Mouse (Mus musculus): ENCODE measurements around the gene Cdyl. TPM values are rescaled to one million over a fixed set of nuclear protein-coding genes. Genes with fewer than 3 reads are reported as not detected.

The Cdyl gene
- polyA plus RNA-seq, 1 experiment: 5.5 TPM

DNA sequence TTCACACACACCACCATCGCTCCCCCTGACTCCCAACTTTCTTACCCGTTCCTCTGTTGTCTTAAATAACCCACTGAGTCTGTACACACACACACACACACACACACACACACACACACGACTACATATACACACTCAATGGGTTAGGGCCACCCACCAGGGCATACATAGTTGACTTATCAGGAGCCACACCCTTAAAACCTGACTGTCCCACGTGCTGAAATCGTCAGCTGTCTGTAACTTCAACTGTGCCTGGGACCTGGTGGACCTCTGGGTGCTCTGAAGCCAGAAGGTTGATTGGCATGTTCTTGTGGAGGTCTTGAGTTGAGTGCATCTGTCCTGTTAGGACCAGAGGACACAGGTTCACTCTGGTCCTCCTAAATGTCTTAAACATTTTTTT, 90.0 kb downstream of the Cdyl start:
- no peak for DNase-seq
- 86% methylated on average over 5 of the region's 5 CpGs for WGBS
- TF ChIP-seq CTCF (IDR thresholded peaks at IDR 0.05; ENCODE audit: insufficient read depth, low read length) (no peak), POLR2A (IDR thresholded peaks at IDR 0.05; ENCODE audit: borderline replicate concordance, extremely low read depth, low read depth, low read length) (no peak)
- Histone ChIP-seq H3K4me1 (ENCODE audit: control insufficient read depth, insufficient read depth, low read length) (no peaks in the 10 kb centered on the region; the same call in 1 of the 2 replicates), H3K4me3 (replicated peaks; ENCODE audit: extremely low read depth, low read depth, low read length) (no peak overlapping the region)

DNA sequence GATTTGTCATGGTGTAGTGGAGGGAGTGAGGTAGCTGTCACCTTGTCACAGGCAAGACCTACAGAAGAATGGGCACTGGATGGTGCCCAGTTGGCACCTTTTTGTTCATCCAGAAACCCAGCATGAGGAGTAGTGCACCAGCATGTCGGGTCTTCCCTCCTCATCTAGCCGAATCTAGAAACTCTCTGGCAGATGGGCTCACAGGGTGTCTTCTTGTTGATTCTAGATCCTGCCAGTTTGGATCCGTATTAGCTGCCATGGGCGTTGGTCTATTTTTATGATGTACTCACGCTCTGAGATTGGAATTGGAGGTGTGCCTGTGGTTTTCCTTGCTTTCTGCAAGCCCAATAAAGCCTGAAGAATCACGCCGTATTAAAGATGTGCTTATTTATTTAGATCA, 92.4 kb downstream of the Cdyl start:
- WGBS: 85% methylated on average over 7 of the region's 7 CpGs
- Histone ChIP-seq H3K4me1 (ENCODE audit: control insufficient read depth, insufficient read depth, low read length) (no peaks in the 10 kb centered on the region; the same call in 1 of the 2 replicates), H3K4me3 (replicated peaks; ENCODE audit: extremely low read depth, low read depth, low read length) (no peak overlapping the region)
- DNase-seq: no peak
- TF ChIP-seq CTCF (IDR thresholded peaks at IDR 0.05; ENCODE audit: insufficient read depth, low read length) (no peak), POLR2A (IDR thresholded peaks at IDR 0.05; ENCODE audit: borderline replicate concordance, extremely low read depth, low read depth, low read length) (no peak)

DNA sequence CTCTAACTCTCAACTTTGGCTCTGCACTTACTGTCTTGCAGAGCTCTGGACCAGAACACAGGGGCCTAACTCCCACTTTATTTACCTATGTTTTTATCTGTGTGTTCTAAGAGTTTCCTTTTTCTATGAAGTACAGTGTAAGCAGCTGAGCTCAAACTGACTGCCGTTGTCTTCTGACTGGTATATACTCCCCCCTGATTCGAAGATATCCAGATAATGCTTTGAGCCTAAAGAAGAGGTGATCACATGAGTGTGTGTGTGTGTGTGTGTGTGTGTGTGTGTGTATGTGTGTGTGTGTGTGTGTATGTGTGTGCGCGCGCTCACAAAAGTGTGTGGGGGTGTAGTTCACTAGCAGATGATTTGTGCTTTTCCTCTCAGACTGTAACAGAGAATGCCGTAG, 95.4 kb downstream of the Cdyl start:
- no peak for TF ChIP-seq CTCF (IDR thresholded peaks at IDR 0.05; ENCODE audit: insufficient read depth, low read length)
- no peak for TF ChIP-seq POLR2A (IDR thresholded peaks at IDR 0.05; ENCODE audit: borderline replicate concordance, extremely low read depth, low read depth, low read length)

DNA sequence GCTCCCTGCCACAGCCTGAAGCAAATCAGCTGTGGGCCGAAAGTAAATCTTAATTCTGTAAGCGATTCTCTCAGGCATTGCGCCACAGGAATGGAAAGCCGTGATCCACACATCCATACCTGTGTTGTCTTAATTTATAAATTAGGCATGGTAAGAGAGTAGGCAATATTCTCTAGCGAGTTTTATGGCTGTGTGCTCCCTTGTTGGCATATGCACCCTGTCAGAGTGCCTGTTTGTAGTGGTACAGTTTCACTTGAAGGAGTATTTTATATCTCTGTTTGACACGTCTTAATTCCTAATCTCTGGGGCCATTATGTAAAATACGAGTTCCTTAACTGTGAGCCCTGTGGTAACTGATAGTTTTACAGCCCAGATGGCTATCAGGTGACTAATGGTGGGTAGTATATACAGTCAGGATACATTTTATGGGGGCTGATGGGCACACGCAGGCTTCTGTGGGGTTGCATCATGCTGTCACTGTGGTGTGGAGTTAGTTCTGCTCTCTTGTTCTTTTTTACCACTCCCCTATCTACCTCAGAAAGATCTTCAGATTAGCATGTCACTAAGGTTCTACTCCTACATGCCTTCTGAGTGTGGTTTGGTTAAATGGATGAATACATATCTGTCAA, 96.1 kb downstream of the Cdyl start:
- Histone ChIP-seq H3K4me1 (ENCODE audit: control insufficient read depth, insufficient read depth, low read length) (no peaks in the 10 kb centered on the region; the same call in 1 of the 2 replicates), H3K4me3 (replicated peaks; ENCODE audit: extremely low read depth, low read depth, low read length) (no peak overlapping the region)
- TF ChIP-seq CTCF (IDR thresholded peaks at IDR 0.05; ENCODE audit: insufficient read depth, low read length) (no peak), POLR2A (IDR thresholded peaks at IDR 0.05; ENCODE audit: borderline replicate concordance, extremely low read depth, low read depth, low read length) (no peak)
- 80% methylated on average over 8 of the region's 8 CpGs for WGBS
- DNase-seq: no peak

More for the DNA sequence above, 95.4 kb downstream of the Cdyl start:
- no peak overlapping the region for H3K4me3 ChIP-seq (replicated peaks; ENCODE audit: extremely low read depth, low read depth, low read length)
- H3K4me1 ChIP-seq (ENCODE audit: control insufficient read depth, insufficient read depth, low read length): no peaks in the 10 kb centered on the region; the same call in 1 of the 2 replicates
- WGBS: 80% methylated on average over 6 of the region's 6 CpGs
- DNase-seq: no peak

DNA sequence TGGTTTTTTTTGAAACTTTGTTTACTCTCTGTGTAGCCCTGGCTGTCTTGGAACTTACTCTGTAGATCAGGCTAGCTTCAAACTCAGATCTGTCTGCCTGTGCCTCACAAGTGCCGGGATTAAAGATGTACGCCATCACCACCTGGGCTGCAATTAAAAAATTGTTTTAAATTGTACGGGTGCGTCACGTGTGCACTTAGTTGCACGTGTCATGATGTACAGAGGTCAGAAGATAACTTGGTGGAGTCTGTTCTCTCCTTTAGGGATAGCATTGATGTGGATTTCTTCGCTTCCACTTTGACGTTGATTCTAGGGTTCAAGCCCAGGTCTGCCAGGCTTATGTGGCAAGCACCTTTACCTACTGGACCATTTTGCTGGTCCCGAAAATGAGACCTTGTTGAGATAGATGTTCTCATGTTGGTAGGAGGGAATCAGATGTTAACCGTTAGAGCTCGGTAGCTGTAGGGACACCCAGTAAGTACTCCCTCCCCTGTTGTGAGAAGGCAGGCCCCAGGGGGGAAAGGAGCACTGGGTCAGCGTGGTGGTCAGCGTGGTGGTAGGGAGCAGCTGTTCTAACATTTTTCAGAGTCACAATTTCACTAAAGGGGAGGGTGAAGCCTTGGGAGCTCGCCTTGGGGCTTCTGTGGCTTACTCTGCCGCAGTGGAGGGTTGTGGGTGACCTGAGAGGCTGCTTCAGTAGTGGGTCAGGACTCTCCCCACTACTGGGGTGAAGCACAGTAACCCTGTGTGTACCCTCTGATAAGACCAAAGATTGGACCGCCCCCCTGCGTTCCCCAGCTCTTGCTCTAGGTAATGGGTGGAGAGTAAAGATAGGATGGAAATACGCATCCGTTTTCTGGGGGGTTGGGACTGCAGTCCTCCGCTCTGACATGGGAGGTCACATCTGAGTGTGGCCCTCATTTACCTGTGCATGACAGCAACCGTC, 97.0 kb downstream of the Cdyl start:
- Histone ChIP-seq H3K4me3 (replicated peaks; ENCODE audit: extremely low read depth, low read depth, low read length) (no peak overlapping the region), H3K4me1 (ENCODE audit: control insufficient read depth, insufficient read depth, low read length) (no peaks in the 10 kb centered on the region; the same call in 1 of the 2 replicates)
- WGBS: 90% methylated on average over 21 of the region's 21 CpGs
- no peak for DNase-seq
- no peak for TF ChIP-seq CTCF (IDR thresholded peaks at IDR 0.05; ENCODE audit: insufficient read depth, low read length)
- no peak for TF ChIP-seq POLR2A (IDR thresholded peaks at IDR 0.05; ENCODE audit: borderline replicate concordance, extremely low read depth, low read depth, low read length)

DNA sequence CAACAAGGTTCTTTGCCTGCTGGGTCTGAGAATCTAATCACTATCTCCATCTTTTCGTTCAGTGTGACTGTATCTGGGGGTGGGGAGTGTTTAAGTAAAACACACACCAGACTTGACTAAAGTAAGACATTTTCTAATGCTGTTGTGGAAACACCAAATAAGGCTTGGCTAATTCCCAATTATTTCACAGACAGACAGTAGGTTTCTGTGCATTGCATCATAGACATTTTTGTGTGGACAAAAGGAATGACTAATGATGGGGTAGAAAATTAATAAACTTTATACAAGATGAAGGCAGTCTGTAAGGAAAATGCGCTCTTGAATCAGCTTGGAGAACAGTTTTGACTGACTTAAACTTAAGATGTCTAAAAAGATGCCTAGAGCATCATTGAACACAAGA, 100.7 kb downstream of the Cdyl start:
- TF ChIP-seq POLR2A (IDR thresholded peaks at IDR 0.05; ENCODE audit: borderline replicate concordance, extremely low read depth, low read depth, low read length) (no peak), CTCF (IDR thresholded peaks at IDR 0.05; ENCODE audit: insufficient read depth, low read length) (no peak)
- WGBS: 83% methylated on average over 2 of the region's 2 CpGs
- Histone ChIP-seq H3K4me3 (replicated peaks; ENCODE audit: extremely low read depth, low read depth, low read length) (no peak overlapping the region), H3K4me1 (ENCODE audit: control insufficient read depth, insufficient read depth, low read length) (no peaks in the 10 kb centered on the region; the same call in 1 of the 2 replicates)
- no peak for DNase-seq

DNA sequence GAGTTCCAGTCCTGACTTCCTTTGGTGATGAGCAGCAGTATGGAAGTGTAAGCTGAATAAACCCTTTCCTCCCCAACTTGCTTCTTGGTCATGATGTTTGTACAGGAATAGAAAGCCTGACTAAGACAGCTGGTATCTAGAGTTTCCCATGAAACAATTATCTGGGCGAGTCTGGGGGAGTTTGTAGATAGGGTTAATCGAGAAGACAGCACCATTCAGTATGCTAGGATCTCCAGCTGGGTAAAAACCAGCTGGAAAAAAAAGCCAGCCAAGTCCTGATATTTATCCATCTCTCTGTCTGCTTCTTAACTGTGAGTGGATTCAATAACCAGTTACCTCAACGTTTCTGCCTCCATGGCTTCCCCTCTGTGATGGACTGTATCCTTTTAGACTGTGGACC, 104.9 kb downstream of the Cdyl start:
- no peak for TF ChIP-seq POLR2A (IDR thresholded peaks at IDR 0.05; ENCODE audit: borderline replicate concordance, extremely low read depth, low read depth, low read length)
- no peak for TF ChIP-seq CTCF (IDR thresholded peaks at IDR 0.05; ENCODE audit: insufficient read depth, low read length)
- peaks cover 4% of the 10 kb centered on the region; the same call in 1 of the 2 replicates for H3K4me1 ChIP-seq (ENCODE audit: control insufficient read depth, insufficient read depth, low read length)
- no peak for DNase-seq
- no peak overlapping the region for H3K4me3 ChIP-seq (replicated peaks; ENCODE audit: extremely low read depth, low read depth, low read length)
- 50% methylated on average over 3 of the region's 3 CpGs for WGBS

DNA sequence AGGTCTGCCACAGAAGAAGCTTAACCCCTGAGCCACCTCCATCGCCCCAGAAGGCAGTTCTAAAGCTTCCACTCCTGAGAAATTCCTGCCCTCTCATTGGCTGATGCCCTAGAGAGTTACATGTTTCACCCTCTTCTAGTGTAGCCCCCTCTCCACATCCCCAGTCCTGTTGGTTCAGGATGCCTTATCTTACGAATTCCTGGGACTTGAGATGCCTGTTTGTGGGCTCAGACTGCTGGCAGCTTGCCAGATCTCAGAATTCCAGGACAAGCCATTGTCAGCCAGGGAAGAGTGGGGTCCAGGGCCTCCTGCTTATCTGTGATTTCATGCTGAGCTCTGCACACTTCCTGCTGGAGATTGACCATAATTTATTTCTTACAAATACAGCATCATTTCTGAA, 106.2 kb downstream of the Cdyl start:
- no peak for DNase-seq
- TF ChIP-seq POLR2A (IDR thresholded peaks at IDR 0.05; ENCODE audit: borderline replicate concordance, extremely low read depth, low read depth, low read length): no peak
- no peak for TF ChIP-seq CTCF (IDR thresholded peaks at IDR 0.05; ENCODE audit: insufficient read depth, low read length)
- peaks cover 7% of the 10 kb centered on the region; the same call in 1 of the 2 replicates for H3K4me1 ChIP-seq (ENCODE audit: control insufficient read depth, insufficient read depth, low read length)
- no peak overlapping the region for H3K4me3 ChIP-seq (replicated peaks; ENCODE audit: extremely low read depth, low read depth, low read length)
- WGBS: 42% methylated on average over 2 of the region's 2 CpGs

DNA sequence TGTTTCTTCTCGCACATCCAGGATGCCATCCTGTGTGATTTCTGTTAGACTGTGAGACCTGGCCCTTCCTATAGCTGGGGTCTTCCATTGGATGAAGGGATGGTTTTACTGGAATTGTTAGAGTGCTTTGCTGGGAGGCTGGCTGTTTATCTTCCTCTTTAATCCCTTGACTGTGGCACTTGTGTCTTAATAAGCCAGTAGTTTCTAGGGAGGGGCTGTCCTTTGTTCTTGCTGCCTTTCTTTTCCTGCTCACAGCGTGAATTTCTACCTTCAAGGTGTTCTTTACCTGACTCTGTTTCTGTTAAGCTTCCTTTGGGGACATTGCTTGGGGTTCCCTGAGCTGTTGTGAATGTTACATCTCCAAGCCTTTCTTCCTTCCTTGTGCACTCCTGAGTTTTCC, 110.0 kb downstream of the Cdyl start:
- DNase-seq: no peak
- Histone ChIP-seq H3K4me1 (ENCODE audit: control insufficient read depth, insufficient read depth, low read length) (peaks cover 7% of the 10 kb centered on the region; the same call in 1 of the 2 replicates), H3K4me3 (replicated peaks; ENCODE audit: extremely low read depth, low read depth, low read length) (no peak overlapping the region)
- 69% methylated on average over 2 of the region's 2 CpGs for WGBS
- TF ChIP-seq POLR2A (IDR thresholded peaks at IDR 0.05; ENCODE audit: borderline replicate concordance, extremely low read depth, low read depth, low read length): no peak
- no peak for TF ChIP-seq CTCF (IDR thresholded peaks at IDR 0.05; ENCODE audit: insufficient read depth, low read length)

All from lung, adult 2 months (tissue).